Mouse (Mus musculus) E14TG2a.4 (cell line): ENCODE results near the gene Thsd4.

ENCODE experiments used
- CTCF ChIP-seq: conservative IDR thresholded peaks from 2 replicates; pipeline ENCODE4 v1.5.1; 2014; ENCODE audit warnings: low read length
- NANOG ChIP-seq: IDR thresholded peaks from 2 replicates; pipeline ENCODE4 v1.6.1; 2014; ENCODE audit warnings: borderline replicate concordance, low read length, mixed read lengths
- POU5F1 ChIP-seq: IDR thresholded peaks from 2 replicates; pipeline ENCODE4 v1.6.1; 2014; ENCODE audit warnings: low read length, borderline replicate concordance

GRCm38 (mm10) chr9:60410872-60411635 is 110.8 kb downstream of the Thsd4 start:
- TF ChIP-seq CTCF (no peak), POU5F1 (no peak), NANOG (no peak)
